Mouse (Mus musculus) spleen, adult 2 months (tissue): ENCODE measurements at regions not wholly inside any gene's neighbourhood (a gene's known extent, or its start where the extent isn't known, plus 50 kb on each side); places are given as distances from the start of the nearest gene placed in this dataset.

ENCODE experiments used
- DNase-seq, 2 experiments: peaks; one replicate each; pipeline versions ENCODE4 v3.0.0 to v3.0.0-alpha.2; 2012 to 2021; ENCODE audit warnings: low spot score in 2 of 2, low read depth in 1 of 2
- H3K27ac ChIP-seq: fragments of 200-500 bp; 2 replicates; pipeline ENCODE4 v1.5.1; 2012; ENCODE audit warnings: low read length, inconsistent platforms; ENCODE audit not compliant: insufficient read depth
- H3K27me3 ChIP-seq: fragments of 200-500 bp; 2 replicates; pipeline ENCODE4 v1.6.1; 2012; ENCODE audit warnings: mild to moderate bottlenecking, moderate library complexity, low read length, inconsistent platforms; ENCODE audit not compliant: control insufficient read depth, insufficient read depth
- H3K36me3 ChIP-seq: fragments of 200-500 bp; 2 replicates; pipeline ENCODE4 v1.6.1; 2012; ENCODE audit warnings: mild to moderate bottlenecking, low read length, inconsistent platforms; ENCODE audit not compliant: control insufficient read depth, insufficient read depth
- H3K4me1 ChIP-seq: fragments of 200-500 bp; 2 replicates; pipeline ENCODE4 v1.6.1; 2011; ENCODE audit warnings: inconsistent platforms; ENCODE audit not compliant: control insufficient read depth, insufficient read depth, insufficient read length
- H3K4me3 ChIP-seq: fragments of 200-500 bp; 2 replicates; pipeline ENCODE4 v1.5.1; 2011; ENCODE audit warnings: mild to moderate bottlenecking, inconsistent platforms; ENCODE audit not compliant: insufficient read depth, insufficient read length; ENCODE audit errors: extremely low read depth
- CTCF ChIP-seq: fragments of 200-500 bp; IDR thresholded peaks from 2 replicates; pipeline ENCODE4 v1.5.1; 2011; ENCODE audit warnings: mild to moderate bottlenecking, inconsistent platforms; ENCODE audit not compliant: insufficient read depth, insufficient read length, insufficient replicate concordance; ENCODE audit errors: extremely low read depth
- POLR2A ChIP-seq: fragments of 200-500 bp; IDR thresholded peaks from 2 replicates; pipeline ENCODE4 v1.6.1; 2011; ENCODE audit warnings: low read depth, low read length, inconsistent platforms
- WGBS: fragments of 180-500 bp; shearing (Covaris S2); methylation state at CpG from one replicate; pipeline ENCODE4 v1.1.7; 2018; 5-methylcytosine and 5-hydroxymethylcytosine counted together

DNA sequence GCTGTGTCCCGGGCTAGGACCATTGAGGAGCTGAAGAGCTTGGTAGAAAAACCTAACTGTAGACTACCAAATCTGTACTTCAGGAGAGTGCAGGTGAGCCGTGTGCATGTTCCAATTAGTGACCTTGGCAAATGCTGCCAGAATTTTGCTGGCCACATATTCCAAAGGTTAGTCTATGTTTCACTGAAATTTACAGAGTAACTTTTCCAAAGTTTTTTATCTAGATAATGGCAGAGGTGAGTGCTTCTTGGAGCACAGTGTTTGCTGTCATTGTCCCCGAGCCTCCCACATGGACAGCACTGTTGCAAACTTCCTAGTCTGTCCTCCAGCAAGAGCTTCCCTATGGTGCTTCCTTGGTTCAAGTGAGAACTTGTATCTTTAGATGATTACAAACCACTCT is 232.5 kb downstream of the Foxa2 start:
- H3K4me3 ChIP-seq = no peak overlapping the region
- TF ChIP-seq POLR2A = no peak
- no peak for TF ChIP-seq CTCF
- no peak overlapping the region for H3K27ac ChIP-seq
- H3K4me1 ChIP-seq = no peaks in the 10 kb centered on the region
- H3K27me3 ChIP-seq = no peaks in the 10 kb centered on the region
- DNase-seq = no peak
- 72% methylated on average over 3 of the region's 3 CpGs for WGBS
- H3K36me3 ChIP-seq = no peaks in the 10 kb centered on the region

DNA sequence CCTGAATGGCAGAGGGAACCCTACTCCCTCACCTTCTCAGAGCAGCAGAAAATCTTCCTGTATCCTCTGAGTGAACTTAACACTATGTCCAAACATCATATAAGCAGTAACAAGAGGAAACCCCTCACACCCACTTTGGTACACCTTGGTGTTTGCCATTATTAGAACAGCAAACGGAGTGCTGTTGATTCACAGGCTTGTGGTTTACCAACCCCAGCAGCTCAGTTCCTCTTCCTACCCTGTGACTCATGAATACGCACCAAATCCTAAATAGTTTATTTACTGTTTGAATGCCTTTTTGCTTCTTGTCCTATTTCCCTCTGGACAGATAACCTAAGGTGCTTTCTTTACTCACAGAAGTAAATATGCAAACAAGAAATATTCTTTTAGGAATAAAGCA is 233.3 kb downstream of the Foxa2 start:
- 7% methylated on average over 2 of the region's 2 CpGs for WGBS
- H3K4me3 ChIP-seq = no peak overlapping the region
- no peak for DNase-seq
- H3K27ac ChIP-seq = no peak overlapping the region
- H3K27me3 ChIP-seq = no peaks in the 10 kb centered on the region
- H3K36me3 ChIP-seq = no peaks in the 10 kb centered on the region
- TF ChIP-seq POLR2A = no peak
- TF ChIP-seq CTCF = no peak
- H3K4me1 ChIP-seq = no peaks in the 10 kb centered on the region

DNA sequence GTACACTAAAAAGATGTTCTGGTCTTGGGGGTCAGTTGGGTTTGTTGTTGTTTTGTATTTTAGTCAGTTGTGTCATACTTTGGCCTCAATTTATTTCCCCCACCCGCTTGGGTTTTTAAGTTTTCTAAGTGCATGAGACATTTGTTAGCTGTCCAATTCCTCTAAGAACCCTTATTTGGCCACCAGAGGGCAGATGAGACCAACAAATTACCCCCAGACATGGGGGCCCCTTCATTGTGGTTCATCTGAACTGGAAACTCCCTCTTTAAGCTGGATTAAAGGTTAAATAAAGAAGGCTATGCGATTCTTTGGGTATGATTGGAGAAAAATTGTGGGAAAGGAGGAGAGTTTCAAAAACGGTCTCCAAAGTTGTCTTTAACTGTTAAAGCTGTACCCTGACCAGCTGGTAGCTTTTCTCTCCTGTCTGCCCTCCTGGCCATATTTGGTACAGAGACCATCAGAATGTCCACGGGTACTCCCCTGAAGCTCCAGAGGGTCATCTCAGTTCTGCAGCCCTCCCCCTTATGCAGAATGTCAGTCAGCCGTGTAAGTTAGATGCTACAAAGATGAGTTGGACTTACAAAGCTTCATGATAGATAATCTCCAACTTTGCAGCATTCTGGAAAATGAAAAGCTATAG is 238.6 kb downstream of the Foxa2 start:
- peak in 1 of 2 experiments; percentile 9 for DNase-seq
- no peaks in the 10 kb centered on the region; the same call in 1 of the 2 replicates for H3K27me3 ChIP-seq
- WGBS = 43% methylated on average over 5 of the region's 5 CpGs

DNA sequence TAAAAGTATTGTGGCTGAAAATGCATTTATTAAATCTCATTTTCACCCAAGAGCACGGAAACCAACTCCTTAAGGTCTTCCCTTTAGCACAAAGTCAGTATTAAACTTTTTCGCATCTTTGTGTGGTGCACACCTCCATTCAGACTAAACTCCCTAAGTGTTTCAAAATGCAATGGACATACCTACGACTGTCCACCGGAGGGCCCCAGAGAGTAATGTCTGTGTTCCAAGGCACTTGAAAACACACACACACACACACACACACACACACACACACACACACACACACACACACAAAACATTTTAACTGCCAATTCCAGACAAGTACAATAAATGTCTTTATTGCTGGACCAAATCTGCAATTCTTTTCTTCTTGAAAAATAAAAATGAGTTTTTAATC is 243.7 kb downstream of the Foxa2 start:
- H3K36me3 ChIP-seq = no peaks in the 10 kb centered on the region
- WGBS = 28% methylated on average over 4 of the region's 4 CpGs
- no peaks in the 10 kb centered on the region for H3K4me1 ChIP-seq
- no peak overlapping the region for H3K27ac ChIP-seq
- no peaks in the 10 kb centered on the region for H3K27me3 ChIP-seq
- no peak overlapping the region for H3K4me3 ChIP-seq
- no peak for DNase-seq
- no peak for TF ChIP-seq CTCF
- no peak for TF ChIP-seq POLR2A

More for the DNA sequence above, 238.6 kb downstream of the Foxa2 start:
- no peak overlapping the region for H3K27ac ChIP-seq
- no peaks in the 10 kb centered on the region for H3K4me1 ChIP-seq
- H3K36me3 ChIP-seq = no peaks in the 10 kb centered on the region
- H3K4me3 ChIP-seq = no peak overlapping the region
- TF ChIP-seq POLR2A = no peak
- no peak for TF ChIP-seq CTCF

GRCm38 (mm10) chr2:147791434-147791833 is 255.3 kb downstream of the Foxa2 start:
- Histone ChIP-seq H3K36me3 (no peaks in the 10 kb centered on the region), H3K27me3 (no peaks in the 10 kb centered on the region), H3K4me3 (no peak overlapping the region), H3K27ac (no peak overlapping the region), H3K4me1 (no peaks in the 10 kb centered on the region)
- WGBS = 70% methylated on average over 8 of the region's 8 CpGs
- TF ChIP-seq CTCF (no peak), POLR2A (no peak)
- DNase-seq = no peak

- H3K27me3 ChIP-seq = no peaks in the 10 kb centered on the region
- H3K27ac ChIP-seq = no peak overlapping the region
- no peak for DNase-seq
- H3K4me1 ChIP-seq = no peaks in the 10 kb centered on the region
- 93% methylated on average over 1 of the region's 1 CpGs for WGBS
- TF ChIP-seq CTCF (no peak), POLR2A (no peak)
- no peaks in the 10 kb centered on the region for H3K36me3 ChIP-seq
- H3K4me3 ChIP-seq = no peak overlapping the region
These were observed 256.9 kb downstream of the Foxa2 start for GRCm38 (mm10) chr2:147789877-147790276.

GRCm38 (mm10) chr2:147789268-147789667 is 257.5 kb downstream of the Foxa2 start:
- DNase-seq = no peak
- WGBS = 8% methylated on average over 3 of the region's 3 CpGs
- Histone ChIP-seq H3K36me3 (no peaks in the 10 kb centered on the region), H3K27ac (no peak overlapping the region), H3K27me3 (no peaks in the 10 kb centered on the region), H3K4me3 (no peak overlapping the region), H3K4me1 (no peaks in the 10 kb centered on the region)
- TF ChIP-seq POLR2A = no peak
- TF ChIP-seq CTCF = no peak
